Mouse (Mus musculus) G1E (cell line): ENCODE results near the gene Gm10972.

Source experiments
- CTCF ChIP-seq: IDR thresholded peaks from 2 replicates; pipeline ENCODE4 v1.5.1; 2012; ENCODE audit warnings: low read depth, low read length, inconsistent platforms, mixed read lengths
- TAL1 ChIP-seq: conservative IDR thresholded peaks from 2 replicates; pipeline ENCODE4 v1.6.1; 2012; ENCODE audit warnings: low read depth, low read length, inconsistent platforms, mixed read lengths

- TF ChIP-seq CTCF (no peak), TAL1 (no peak)
Observed at GRCm38 (mm10) chr3:94622550-94622949, 20.4 kb upstream of the Gm10972 start.
